Mouse (Mus musculus) subcutaneous adipose tissue, adult 2 months (tissue): ENCODE results near the gene Ugt2b35. TPM values are rescaled to one million over a fixed set of nuclear protein-coding genes. Genes with fewer than 3 reads are reported as not detected.

Source experiments
- polyA plus RNA-seq: library from polyadenylated mRNA; depleted of rRNA; stranded (reverse); fragments of >200 nt; gene quantifications from 2 replicates; pipeline ENCODE4 v1.2.3, GENCODE M21; 2012; ENCODE audit warnings: low replicate concordance; rRNA removed

Gene Ugt2b35
- 0.03 TPM in 1 of 2 replicates, not detected in the other for polyA plus RNA-seq

DNA sequence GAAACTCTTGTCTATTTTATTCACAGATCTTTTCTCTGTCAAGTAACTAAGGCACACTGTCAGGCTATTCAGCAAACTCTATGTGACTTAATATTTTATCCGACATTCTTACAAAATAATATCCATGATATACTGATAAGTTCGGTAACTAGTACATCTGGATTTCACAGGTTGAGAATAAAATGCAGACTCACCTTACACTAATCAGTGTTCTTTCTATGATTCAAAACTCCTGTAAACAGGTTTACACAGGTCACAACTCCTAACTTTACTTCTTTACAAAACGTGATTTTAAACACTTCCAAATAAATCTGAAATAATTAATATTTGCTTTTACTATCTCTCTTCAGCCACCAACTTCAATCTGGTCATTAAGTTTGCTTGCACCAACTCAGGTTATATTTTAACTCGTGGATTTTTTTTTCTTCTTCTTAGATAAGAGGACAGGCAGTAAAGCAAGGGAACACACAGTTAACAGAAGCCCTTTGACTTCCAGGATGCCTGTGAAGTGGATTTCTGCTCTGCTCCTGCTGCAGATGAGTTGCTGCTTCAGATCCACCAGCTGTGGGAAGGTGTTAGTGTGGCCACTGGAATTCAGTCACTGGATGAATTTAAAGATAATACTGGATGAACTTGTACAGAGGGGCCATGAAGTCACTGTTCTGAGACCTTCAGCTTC lies at the start of gene Ugt2b35:
Ugt2b35 (plus strand) TSS at position 466 of the 679 bp plus-strand sequence.

Other genes starting within 250 kb of the Ugt2b35 start
- 9.9 and 19.1 TPM in 2 replicates for gene Ythdc1, start 196.6 kb upstream of the Ugt2b35 start, polyA plus RNA-seq
- gene Ugt2b34, start 93.9 kb upstream of the Ugt2b35 start, polyA plus RNA-seq: 0.27 TPM in 1 of 2 replicates, not detected in the other
- gene Ugt2b1, start 74.3 kb upstream of the Ugt2b35 start, polyA plus RNA-seq: 0.09 and 0.10 TPM in 2 replicates
- 0.12 TPM in 1 of 2 replicates, not detected in the other for gene Ugt2b36, start 91.7 kb downstream of the Ugt2b35 start, polyA plus RNA-seq
- 0.06 TPM in 1 of 2 replicates, not detected in the other for gene Ugt2b5, start 139.5 kb downstream of the Ugt2b35 start, polyA plus RNA-seq